Comparison of ENCODE assay signal across 8 mouse cellular contexts in genomic region chr7:68302586-68303433, GRCm38 (mm10). TPM values are rescaled to one million over a fixed set of nuclear protein-coding genes. Genes with fewer than 3 reads are reported as not detected.
DNase-seq lines count a peak whose midpoint lies in the region; ATAC-seq lines count a peak whose summit lies in the region.

No protein-coding gene starts in this region.

- H3K27ac ChIP-seq in hindbrain, embryonic 16.5 days (ENCODE audit: low read depth, low read length), result no peak overlapping the region
- H3K27ac ChIP-seq in macrophage, result no peak overlapping the region

- H3K9me3 ChIP-seq in hindbrain, embryonic 16.5 days (ENCODE audit: control insufficient read depth, low read length), result no peaks in the 10 kb centered on the region

- WGBS in hindbrain, embryonic 16.5 days, result 26% methylated on average over 18 of the region's 18 CpGs
- 14% methylated on average over 18 of the region's 18 CpGs for WGBS in macrophage (ENCODE audit: missing documents)

- no peaks in the 10 kb centered on the region for H3K36me3 ChIP-seq in hindbrain, embryonic 16.5 days (ENCODE audit: control insufficient read depth, insufficient read depth, low read length)
- H3K36me3 ChIP-seq in macrophage (ENCODE audit: inconsistent target), result no peaks in the 10 kb centered on the region

- H3K27me3 ChIP-seq in hindbrain, embryonic 16.5 days (replicated peaks; ENCODE audit: control insufficient read depth, insufficient read depth, low read length), result no peaks in the 10 kb centered on the region

- ATAC-seq in hindbrain, embryonic 16.5 days, result peak; percentile 89

- no peaks in the 10 kb centered on the region for H3K79me2 ChIP-seq in macrophage (ENCODE audit: inconsistent target)

- H3K4me3 ChIP-seq in hindbrain, embryonic 16.5 days (ENCODE audit: low read length), result no peak overlapping the region; the same call in 1 of the 2 replicates
- H3K4me3 ChIP-seq in macrophage (ENCODE audit: inconsistent target), result peak overlapping the region; percentile 37

- H3K4me2 ChIP-seq in hindbrain, embryonic 16.5 days (ENCODE audit: low read length), result peak overlapping the region; percentile 43

- no peak overlapping the region for H3K9ac ChIP-seq in hindbrain, embryonic 16.5 days (ENCODE audit: low read depth, low read length)

- DNase-seq in T-cell, adult 2 months (ENCODE audit: low spot score), result peak; percentile 74
- peak; percentile 55 to 67 for DNase-seq in cerebellum, postnatal 36 days
- peak; percentile 78 for DNase-seq in gastrocnemius, adult 18-20 months (ENCODE audit: low spot score)
- peak; percentile 73 to 77 for DNase-seq in left cerebral cortex, adult 18-20 months (ENCODE audit: low spot score in 2 of 2)
- DNase-seq in right cerebral cortex, adult 2 months (ENCODE audit: low spot score in 2 of 2), result peak; percentile 72 to 75
- peak; percentile 20 for DNase-seq in urinary bladder, postnatal 10 days (ENCODE audit: low spot score)

- no peaks in the 10 kb centered on the region for H3K4me1 ChIP-seq in hindbrain, embryonic 16.5 days (ENCODE audit: control insufficient read depth, insufficient read depth, low read depth, low read length)

RNA-seq across cellular contexts. Expression of gene Fam169b, which starts 29.2 kb away (rescaled TPM):
- under 1 TPM; 0.14 to 0.23 TPM for total RNA-seq in gastrocnemius, adult 18-20 months (2021)
- polyA plus RNA-seq in hindbrain, embryonic 16.5 days (2015; fragmentation: Nextera tagmentation; extraction: Ambion mirVana), result 0.26 TPM in 1 of 2 replicates, not detected in the other
- 1 to 10 TPM; 1.1 to 1.7 TPM for total RNA-seq in left cerebral cortex, adult 18-20 months (2021)
- total RNA-seq in macrophage (2018; cell fraction: chromatin; rRNA removed), result 1 to 10 TPM in 1 of 26 experiments, under 1 TPM in 8, not detected in 17; 0.30 to 2.2 (median 0.60) TPM
- under 1 TPM in 16 of 26 experiments, not detected in 10; 0.03 to 0.49 (median 0.19) TPM for total RNA-seq in macrophage (2018; cell fraction: cytosol; rRNA removed)
- 1 to 10 TPM in 4 of 26 experiments, under 1 TPM in 17, not detected in 5; 0.14 to 1.8 (median 0.58) TPM for total RNA-seq in macrophage (2018; cell fraction: nucleus; rRNA removed)
- 0.09 to 0.83 TPM (median 0.32 TPM) in 3 replicates for polyA plus RNA-seq in macrophage (2018)

RNA-seq across cellular contexts. Expression of gene Pgpep1l, which starts 38.8 kb away (rescaled TPM):
- total RNA-seq in gastrocnemius, adult 18-20 months (2021), result 1 to 10 TPM; 4.2 to 4.6 TPM
- polyA plus RNA-seq in hindbrain, embryonic 16.5 days (2015; fragmentation: Nextera tagmentation; extraction: Ambion mirVana), result not detected in 2 replicates
- 1 to 10 TPM; 2.4 to 3.5 TPM for total RNA-seq in left cerebral cortex, adult 18-20 months (2021)
- total RNA-seq in macrophage (2018; cell fraction: chromatin; rRNA removed), result 1 to 10 TPM in 1 of 26 experiments, under 1 TPM in 1, not detected in 24; 0.86 to 1.9 TPM
- total RNA-seq in macrophage (2018; cell fraction: cytosol; rRNA removed), result under 1 TPM in 13 of 26 experiments, not detected in 13; 0.24 to 0.74 (median 0.47) TPM
- under 1 TPM in 2 of 26 experiments, not detected in 24; 0.79 to 0.93 TPM for total RNA-seq in macrophage (2018; cell fraction: nucleus; rRNA removed)
- 0.27 to 0.53 TPM in 2 of 3 replicates, not detected in the other for polyA plus RNA-seq in macrophage (2018)

Comparison
In these comparisons a context has a peak if more than half of its experiments do, and no peak if none do; other contexts are left out.
1. DNase-seq: peak in every context shown above with its lines; median percentile 78 in gastrocnemius, adult 18-20 months; 75 in left cerebral cortex, adult 18-20 months; 74 in T-cell, adult 2 months; 74 in right cerebral cortex, adult 2 months; 61 in cerebellum, postnatal 36 days; 20 in urinary bladder, postnatal 10 days.